Mouse (Mus musculus) myocyte (in vitro differentiated cells): ENCODE results near the gene Ralbp1. TPM values are rescaled to one million over a fixed set of nuclear protein-coding genes. Genes with fewer than 3 reads are reported as not detected.

Experiments
- H3K27me3 ChIP-seq: one replicate; pipeline ENCODE4 v1.6.1; 2011; ENCODE audit not compliant: control insufficient read depth, insufficient read depth, insufficient read length
- H3K36me3 ChIP-seq: one replicate; pipeline ENCODE4 v1.6.1; 2011; ENCODE audit not compliant: control insufficient read depth, insufficient read depth
- H3K4me2 ChIP-seq: one replicate; pipeline ENCODE4 v1.6.1; 2011; ENCODE audit warnings: low read depth, control low read depth
- H3K4me3 ChIP-seq: one replicate; pipeline ENCODE4 v1.5.1; 2011; ENCODE audit warnings: mild to moderate bottlenecking, control low read depth, moderate library complexity
- H3K79me2 ChIP-seq: one replicate; pipeline ENCODE4 v1.6.1; 2011; ENCODE audit not compliant: control insufficient read depth, insufficient read depth
- H3ac ChIP-seq: one replicate; pipeline ENCODE4 v1.6.1; 2011; ENCODE audit not compliant: control insufficient read depth, insufficient read length
- CEBPB ChIP-seq: IDR thresholded peaks from 2 replicates; pipeline ENCODE4 v1.6.1; 2011; ENCODE audit warnings: mild to moderate bottlenecking, moderate library complexity; ENCODE audit not compliant: poor library complexity, insufficient read depth, severe bottlenecking
- E2F4 ChIP-seq: IDR thresholded peaks from one replicate; pipeline ENCODE4 v1.6.1; 2011; ENCODE audit warnings: mild to moderate bottlenecking, control low read depth, moderate library complexity; ENCODE audit not compliant: insufficient read depth
- MAX ChIP-seq: IDR thresholded peaks from one replicate; pipeline ENCODE4 v1.6.1; 2011; ENCODE audit warnings: low read depth, mild to moderate bottlenecking, control low read depth
- MYOD1 ChIP-seq, 3 experiments: IDR thresholded peaks; one replicate each; pipeline ENCODE4 v1.6.1; 2011; ENCODE audit warnings: control low read depth in 2 of 3, low read depth in 2 of 3, mild to moderate bottlenecking in 2 of 3, moderate library complexity in 1 of 3; ENCODE audit not compliant: insufficient read length in 2 of 3, control insufficient read depth in 1 of 3
- MYOG ChIP-seq, 3 experiments: IDR thresholded peaks; one replicate each; pipeline ENCODE4 v1.6.1; 2011; ENCODE audit warnings: control low read depth in 2 of 3, low read depth in 2 of 3, mild to moderate bottlenecking in 2 of 3; ENCODE audit not compliant: insufficient read length in 2 of 3, control insufficient read depth in 1 of 3, insufficient read depth in 1 of 3
- POLR2A ChIP-seq: IDR thresholded peaks from one replicate; pipeline ENCODE4 v1.6.1; 2011; ENCODE audit warnings: low read depth, mild to moderate bottlenecking, control low read depth, moderate library complexity; ENCODE audit not compliant: insufficient read length
- POLR2AphosphoS2 ChIP-seq: IDR thresholded peaks from one replicate; pipeline ENCODE4 v1.6.1; 2011; ENCODE audit warnings: low read depth, control low read depth; ENCODE audit not compliant: insufficient read length
- REST ChIP-seq: IDR thresholded peaks from one replicate; pipeline ENCODE4 v1.6.1; 2011; ENCODE audit warnings: mild to moderate bottlenecking, control low read depth, moderate library complexity; ENCODE audit not compliant: insufficient read depth, insufficient read length
- SRF ChIP-seq: IDR thresholded peaks from one replicate; pipeline ENCODE4 v1.6.1; 2011; ENCODE audit warnings: low read depth; ENCODE audit not compliant: control insufficient read depth, insufficient read length
- TCF12 ChIP-seq: IDR thresholded peaks from one replicate; pipeline ENCODE4 v1.6.1; 2011; ENCODE audit warnings: mild to moderate bottlenecking, control low read depth; ENCODE audit not compliant: poor library complexity, insufficient read depth, severe bottlenecking
- TCF3 ChIP-seq: IDR thresholded peaks from one replicate; pipeline ENCODE4 v1.6.1; 2011; ENCODE audit warnings: low read depth, control low read depth; ENCODE audit not compliant: insufficient read length
- USF1 ChIP-seq: IDR thresholded peaks from one replicate; pipeline ENCODE4 v1.6.1; 2011; ENCODE audit warnings: low read depth, mild to moderate bottlenecking, control low read depth, moderate library complexity
- polyA plus RNA-seq: library from polyadenylated mRNA; unstranded; fragments of >200 nt; fragmentation: generic; extraction: Trizol; gene quantifications from one replicate; pipeline ENCODE4 v1.2.1, GENCODE M21; 2012; ENCODE audit warnings: missing spikeins

Gene Ralbp1
- polyA plus RNA-seq, 1 experiment, result 24.5 TPM

DNA sequence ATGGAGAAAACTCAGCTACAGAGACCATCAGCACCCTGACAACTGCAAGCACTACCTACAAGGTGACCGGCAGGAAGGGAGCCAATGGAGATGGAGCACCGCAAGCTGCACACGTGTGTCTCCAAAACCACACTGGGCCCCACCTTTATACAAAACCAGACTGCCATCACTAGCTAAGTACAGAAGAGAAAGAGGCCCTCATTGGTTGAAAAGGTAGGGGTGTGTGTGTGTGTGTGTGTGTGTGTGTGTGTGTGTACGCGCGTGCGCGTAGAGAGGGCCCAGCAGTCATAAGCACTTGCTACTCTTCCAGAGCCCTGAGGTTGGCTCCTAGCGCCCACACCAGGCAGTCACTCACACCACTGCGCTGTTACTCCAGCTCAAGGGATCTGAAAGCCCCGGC lies 11.8 kb downstream of the Ralbp1 start:
- Histone ChIP-seq H3K4me2 (no peak overlapping the region), H3K4me3 (no peak overlapping the region), H3ac (no peak overlapping the region), H3K27me3 (no peaks in the 10 kb centered on the region), H3K36me3 (no peaks in the 10 kb centered on the region), H3K79me2 (peaks cover 43% of the 10 kb centered on the region)
- TF ChIP-seq POLR2AphosphoS2 (no peak), MAX (no peak), MYOD1 (IDR thresholded peaks at IDR 0.05; ENCODE audit: control insufficient read depth in 1 of 3, insufficient read length in 2 of 3, low read depth in 2 of 3) (no peak), E2F4 (no peak), REST (no peak), SRF (no peak), MYOG (IDR thresholded peaks at IDR 0.05; ENCODE audit: control insufficient read depth in 1 of 3, insufficient read depth in 1 of 3, insufficient read length in 2 of 3, low read depth in 2 of 3) (no peak), TCF3 (no peak), USF1 (no peak), TCF12 (no peak), CEBPB (no peak), POLR2A (no peak)

DNA sequence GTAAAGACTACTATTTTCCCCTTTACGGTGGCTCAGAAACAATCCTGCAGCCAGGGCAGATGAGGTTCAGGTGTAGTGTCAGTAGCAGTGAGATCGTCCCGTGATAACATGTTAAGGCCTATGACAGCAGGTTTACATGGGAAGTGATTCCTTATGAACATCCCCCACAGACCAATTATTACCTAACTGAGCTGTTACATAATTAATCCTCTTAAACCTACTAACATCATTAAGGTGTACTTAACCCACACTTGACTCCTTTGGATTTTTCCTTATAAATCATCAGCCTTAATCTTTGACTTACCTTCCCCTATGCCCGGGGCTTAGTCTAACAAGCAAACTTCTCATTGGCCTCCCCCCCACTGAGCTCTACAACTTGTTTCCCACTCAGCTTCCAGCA lies 12.4 kb downstream of the Ralbp1 start:
- no peak overlapping the region for H3K4me3 ChIP-seq
- no peak overlapping the region for H3ac ChIP-seq
- peaks cover 41% of the 10 kb centered on the region for H3K79me2 ChIP-seq
- no peak for TF ChIP-seq REST
- no peaks in the 10 kb centered on the region for H3K27me3 ChIP-seq
- no peaks in the 10 kb centered on the region for H3K36me3 ChIP-seq
- H3K4me2 ChIP-seq, result no peak overlapping the region

DNA sequence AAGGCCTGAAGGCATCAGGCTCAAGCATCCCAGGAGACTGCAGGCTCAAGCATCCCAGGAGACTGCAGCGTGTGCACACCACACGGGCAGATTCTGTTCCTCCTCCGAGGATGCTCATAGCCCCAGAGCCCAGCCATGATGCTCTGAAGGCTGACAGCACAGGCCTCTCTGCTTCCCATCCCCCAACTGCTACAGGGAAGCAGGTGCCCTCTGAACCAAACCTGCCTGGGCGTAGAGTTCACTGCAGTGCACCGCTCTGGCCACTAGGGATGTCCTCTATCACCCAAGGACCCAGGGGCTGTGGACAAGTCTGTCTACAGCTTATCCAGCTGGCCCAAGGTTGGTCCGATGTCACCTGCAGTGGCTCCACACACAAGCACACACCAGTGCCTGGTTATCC lies 12.9 kb downstream of the Ralbp1 start:
- peaks cover 41% of the 10 kb centered on the region for H3K79me2 ChIP-seq
- no peak for TF ChIP-seq CEBPB
- TF ChIP-seq REST, result no peak
- TF ChIP-seq POLR2A, result no peak
- TF ChIP-seq MYOG (IDR thresholded peaks at IDR 0.05; ENCODE audit: control insufficient read depth in 1 of 3, insufficient read depth in 1 of 3, insufficient read length in 2 of 3, low read depth in 2 of 3), result no peak
- TF ChIP-seq SRF, result no peak
- TF ChIP-seq TCF12, result no peak
- no peak for TF ChIP-seq MYOD1 (IDR thresholded peaks at IDR 0.05; ENCODE audit: control insufficient read depth in 1 of 3, insufficient read length in 2 of 3, low read depth in 2 of 3)
- no peak for TF ChIP-seq TCF3
- no peak for TF ChIP-seq E2F4
- no peak for TF ChIP-seq POLR2AphosphoS2
- TF ChIP-seq USF1, result no peak
- TF ChIP-seq MAX, result no peak

DNA sequence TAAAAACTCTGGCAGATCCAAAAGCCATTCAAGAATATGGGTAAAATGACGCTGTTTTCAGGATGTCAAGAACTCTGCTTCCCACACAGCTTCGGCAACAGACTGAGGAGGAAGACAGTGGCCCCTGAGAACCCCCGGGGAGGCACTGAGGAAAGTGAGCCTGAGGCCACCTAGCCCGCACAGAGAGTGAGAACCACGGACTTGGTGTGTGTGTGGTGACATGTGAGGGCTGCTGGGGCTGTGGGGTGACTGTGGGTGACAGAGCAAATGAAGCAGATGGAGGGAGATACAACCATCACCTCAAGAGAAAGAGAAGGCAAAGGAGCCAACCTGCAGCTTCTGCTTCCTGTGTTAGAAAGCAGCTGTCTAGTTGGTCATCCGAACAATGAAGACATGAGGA lies 13.5 kb downstream of the Ralbp1 start:
- Histone ChIP-seq H3K4me3 (no peak overlapping the region), H3K79me2 (peaks cover 37% of the 10 kb centered on the region), H3ac (no peak overlapping the region), H3K36me3 (no peaks in the 10 kb centered on the region), H3K4me2 (no peak overlapping the region), H3K27me3 (no peaks in the 10 kb centered on the region)
- TF ChIP-seq MYOG (IDR thresholded peaks at IDR 0.05; ENCODE audit: control insufficient read depth in 1 of 3, insufficient read depth in 1 of 3, insufficient read length in 2 of 3, low read depth in 2 of 3) (no peak), USF1 (no peak), TCF3 (no peak), MAX (no peak), REST (no peak), E2F4 (no peak), POLR2AphosphoS2 (no peak)

More for the DNA sequence above, 12.9 kb downstream of the Ralbp1 start:
- H3K4me2 ChIP-seq, result no peak overlapping the region
- no peak overlapping the region for H3ac ChIP-seq
- H3K27me3 ChIP-seq, result no peaks in the 10 kb centered on the region
- H3K4me3 ChIP-seq, result no peak overlapping the region
- H3K36me3 ChIP-seq, result no peaks in the 10 kb centered on the region

DNA sequence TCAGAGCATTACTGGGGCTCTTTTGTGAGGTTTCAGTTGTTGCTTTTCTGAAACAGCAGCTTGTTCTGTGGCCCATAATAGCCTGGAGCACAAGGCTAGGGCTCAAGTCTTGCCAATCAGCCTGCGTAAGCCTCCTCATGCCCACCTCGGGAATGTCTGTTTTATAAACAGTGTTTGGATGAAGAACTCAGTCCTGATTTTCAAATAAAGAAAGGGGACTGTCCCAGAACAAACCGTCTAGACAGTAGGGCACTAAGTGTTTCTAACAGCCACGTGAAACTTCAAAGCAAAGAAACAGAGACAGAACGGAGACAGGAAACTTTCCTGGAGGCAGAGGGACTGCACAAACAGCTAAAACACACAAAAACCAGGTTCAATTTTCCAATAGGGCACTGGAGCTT lies 14.0 kb downstream of the Ralbp1 start:
- no peak overlapping the region for H3K4me3 ChIP-seq
- TF ChIP-seq USF1 (no peak), POLR2AphosphoS2 (no peak), REST (no peak), POLR2A (no peak), E2F4 (no peak), MYOG (IDR thresholded peaks at IDR 0.05; ENCODE audit: control insufficient read depth in 1 of 3, insufficient read depth in 1 of 3, insufficient read length in 2 of 3, low read depth in 2 of 3) (no peak), CEBPB (no peak), TCF12 (no peak), MAX (no peak), MYOD1 (IDR thresholded peaks at IDR 0.05; ENCODE audit: control insufficient read depth in 1 of 3, insufficient read length in 2 of 3, low read depth in 2 of 3) (no peak), SRF (no peak), TCF3 (no peak)
- no peaks in the 10 kb centered on the region for H3K27me3 ChIP-seq
- peaks cover 37% of the 10 kb centered on the region for H3K79me2 ChIP-seq
- no peak overlapping the region for H3ac ChIP-seq
- no peaks in the 10 kb centered on the region for H3K36me3 ChIP-seq
- no peak overlapping the region for H3K4me2 ChIP-seq
